Mouse (Mus musculus): ENCODE results near the gene Klf3.

Klf3 gene

GRCm38 (mm10) chr5:64835295-64835694, 32.1 kb downstream of the Klf3 start:
- DNase-seq (ENCODE audit: low spot score), result no peak

- DNase-seq (ENCODE audit: low spot score), result no peak
These were observed 35.9 kb downstream of the Klf3 start for GRCm38 (mm10) chr5:64839016-64839599.

GRCm38 (mm10) chr5:64840087-64840486, 36.9 kb downstream of the Klf3 start:
- DNase-seq (ENCODE audit: low spot score), result no peak

- DNase-seq (ENCODE audit: low spot score), result no peak
These were observed 41.4 kb downstream of the Klf3 start for GRCm38 (mm10) chr5:64844622-64845021.

- DNase-seq (ENCODE audit: low spot score), result no peak
These were observed 44.1 kb downstream of the Klf3 start for GRCm38 (mm10) chr5:64847305-64847704.

- DNase-seq (ENCODE audit: low spot score), result no peak
These were observed 46.7 kb downstream of the Klf3 start for GRCm38 (mm10) chr5:64849892-64850291.

- DNase-seq (ENCODE audit: low spot score), result peak; percentile 24
These were observed 49.6 kb downstream of the Klf3 start for GRCm38 (mm10) chr5:64852656-64853398.

GRCm38 (mm10) chr5:64853421-64853820, 50.2 kb downstream of the Klf3 start:
- no peak for DNase-seq (ENCODE audit: low spot score)

GRCm38 (mm10) chr5:64855199-64855598, 52.0 kb downstream of the Klf3 start:
- no peak for DNase-seq (ENCODE audit: low spot score)

GRCm38 (mm10) chr5:64860900-64861470, 57.8 kb downstream of the Klf3 start:
- DNase-seq (ENCODE audit: low spot score), result no peak

- DNase-seq (ENCODE audit: low spot score), result no peak
These were observed 58.4 kb downstream of the Klf3 start for GRCm38 (mm10) chr5:64861471-64862199.

GRCm38 (mm10) chr5:64862269-64862668, 59.1 kb downstream of the Klf3 start:
- DNase-seq (ENCODE audit: low spot score), result no peak

GRCm38 (mm10) chr5:64864699-64865108, 61.5 kb downstream of the Klf3 start:
- DNase-seq (ENCODE audit: low spot score), result no peak

GRCm38 (mm10) chr5:64865219-64865964, 62.2 kb downstream of the Klf3 start:
- no peak for DNase-seq (ENCODE audit: low spot score)

- DNase-seq (ENCODE audit: low spot score), result peak; percentile 74
These were observed 63.3 kb downstream of the Klf3 start for GRCm38 (mm10) chr5:64866331-64867050.

- no peak for DNase-seq (ENCODE audit: low spot score)
These were observed 63.9 kb downstream of the Klf3 start for GRCm38 (mm10) chr5:64867124-64867523.

GRCm38 (mm10) chr5:64867551-64867950, 64.4 kb downstream of the Klf3 start:
- no peak for DNase-seq (ENCODE audit: low spot score)

GRCm38 (mm10) chr5:64876086-64876830, 73.1 kb downstream of the Klf3 start:
- no peak for DNase-seq (ENCODE audit: low spot score)

- DNase-seq (ENCODE audit: low spot score), result no peak
These were observed 74.2 kb downstream of the Klf3 start for GRCm38 (mm10) chr5:64877235-64878026.

- DNase-seq (ENCODE audit: low spot score), result peak; percentile 56
These were observed 74.8 kb downstream of the Klf3 start for GRCm38 (mm10) chr5:64878027-64878425.
